Mouse (Mus musculus) heart, embryonic 11.5 days (tissue): Measurements from ENCODE around the gene Srgap2. TPM values are rescaled to one million over a fixed set of nuclear protein-coding genes. Genes with fewer than 3 reads are reported as not detected.

Experiments used
- ATAC-seq: fragments of 200-750 bp; cut with Nextera tagmentation; replicated peaks from 2 replicates; pipeline ENCODE4 v1.8.0; 2017; ENCODE audit warnings: moderate library complexity; ENCODE audit not compliant: insufficient number of reproducible peaks, low FRiP score, low TSS enrichment
- H3K27ac ChIP-seq: fragments of 300-500 bp; sonication (generic); 2 replicates; pipeline ENCODE4 v1.5.1; 2014; ENCODE audit warnings: mild to moderate bottlenecking, low read depth, low read length
- H3K27me3 ChIP-seq: fragments of 300-500 bp; sonication (generic); 2 replicates; pipeline ENCODE4 v1.6.1; 2014; ENCODE audit warnings: mild to moderate bottlenecking, low read length, mixed read lengths; ENCODE audit not compliant: control insufficient read depth, insufficient read depth
- H3K36me3 ChIP-seq: fragments of 300-500 bp; sonication (generic); 2 replicates; pipeline ENCODE4 v1.6.1; 2014; ENCODE audit warnings: mild to moderate bottlenecking, low read length, moderate library complexity, mixed read lengths; ENCODE audit not compliant: control insufficient read depth, insufficient read depth
- H3K4me1 ChIP-seq: fragments of 300-500 bp; sonication (generic); 2 replicates; pipeline ENCODE4 v1.6.1; 2014; ENCODE audit warnings: low read length; ENCODE audit not compliant: control insufficient read depth, insufficient read depth
- H3K4me2 ChIP-seq: fragments of 300-500 bp; sonication (generic); 2 replicates; pipeline ENCODE4 v1.6.1; 2014; ENCODE audit warnings: mild to moderate bottlenecking, moderate library complexity
- H3K4me3 ChIP-seq: fragments of 300-500 bp; sonication (generic); 2 replicates; pipeline ENCODE4 v1.5.1; 2014; ENCODE audit warnings: low read depth, low read length
- H3K9ac ChIP-seq: fragments of 300-500 bp; sonication (generic); 2 replicates; pipeline ENCODE4 v1.6.1; 2014; ENCODE audit warnings: mild to moderate bottlenecking, low read depth, low read length, moderate library complexity
- H3K9me3 ChIP-seq: fragments of 300-500 bp; sonication (generic); replicated peaks from 2 replicates; pipeline ENCODE4 v1.6.1; 2016; ENCODE audit warnings: low read length; ENCODE audit not compliant: control insufficient read depth
- WGBS: fragments of 180-500 bp; shearing (Covaris S2); extraction: QIAGEN DNeasy Blood & Tissue Kit; methylation state at CpG from one replicate; pipeline ENCODE4 v1.1.7; 2014; ENCODE audit not compliant: insufficient replicate concordance; 5-methylcytosine and 5-hydroxymethylcytosine counted together
- polyA plus RNA-seq: library from polyadenylated mRNA; unstranded; fragments of >200 nt; fragmentation: Nextera tagmentation; extraction: Ambion mirVana; gene quantifications from 2 replicates; pipeline ENCODE4 v1.2.1, GENCODE M21; 2014

Gene Srgap2
- polyA plus RNA-seq, 1 experiment from 2014 or later: 23.3 TPM

DNA sequence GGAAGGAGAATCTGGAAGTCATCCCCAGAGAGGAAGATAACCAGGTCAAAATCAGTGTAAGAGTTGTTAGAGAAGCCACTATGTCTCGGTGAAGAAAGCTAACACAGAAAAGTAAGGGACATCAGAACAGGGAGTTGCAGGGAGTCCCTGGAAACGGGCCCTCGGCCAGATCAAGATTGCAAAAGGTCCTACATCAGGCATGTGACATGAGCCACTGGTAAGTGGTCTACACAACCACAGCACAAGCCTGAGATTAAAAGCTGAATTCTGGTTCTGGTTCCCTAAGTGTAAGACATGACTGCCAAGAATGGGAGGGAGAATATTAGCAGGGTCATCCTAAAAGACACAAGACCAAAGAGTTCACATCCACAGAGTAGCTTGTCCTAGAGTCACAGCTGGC is 104.1 kb downstream of the Srgap2 start:
- WGBS: 69% methylated on average over 3 of the region's 3 CpGs
- peaks cover 37% of the 10 kb centered on the region for H3K4me1 ChIP-seq

DNA sequence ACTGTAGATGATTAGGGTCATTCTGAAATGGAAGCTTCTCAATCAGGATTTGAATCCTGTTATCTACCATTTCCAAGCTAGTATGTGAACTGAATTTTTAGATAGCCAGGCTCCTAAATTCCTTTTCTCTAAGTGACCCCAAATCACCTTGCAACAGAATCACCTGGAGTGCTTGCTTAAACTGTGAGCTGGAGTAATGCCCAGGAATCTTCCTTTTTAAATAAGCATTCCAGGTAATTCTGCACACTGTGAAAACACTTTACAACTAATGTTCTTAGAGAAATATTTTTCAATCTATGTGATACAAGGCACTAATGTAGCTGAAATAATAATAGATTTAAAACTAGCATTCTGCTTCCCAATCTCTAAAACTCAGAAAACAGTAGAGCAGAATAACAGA is 106.0 kb downstream of the Srgap2 start:
- no peak overlapping the region for H3K9ac ChIP-seq
- peak overlapping the region; percentile 36 for H3K27ac ChIP-seq
- H3K36me3 ChIP-seq: no peaks in the 10 kb centered on the region
- H3K9me3 ChIP-seq: no peaks in the 10 kb centered on the region
- no peaks in the 10 kb centered on the region for H3K27me3 ChIP-seq
- no peak for ATAC-seq
- H3K4me1 ChIP-seq: peaks cover 44% of the 10 kb centered on the region
- no peak overlapping the region for H3K4me3 ChIP-seq
- peak overlapping the region; percentile 27; the same call in 1 of the 2 replicates for H3K4me2 ChIP-seq

More for the DNA sequence above, 104.1 kb downstream of the Srgap2 start:
- Histone ChIP-seq H3K4me2 (no peak overlapping the region), H3K27me3 (no peaks in the 10 kb centered on the region), H3K9me3 (no peaks in the 10 kb centered on the region), H3K27ac (no peak overlapping the region), H3K4me3 (no peak overlapping the region), H3K9ac (no peak overlapping the region), H3K36me3 (no peaks in the 10 kb centered on the region)
- no peak for ATAC-seq

GRCm38 (mm10) chr1:131420660-131421059 is 106.5 kb downstream of the Srgap2 start:
- WGBS: 41% methylated on average over 4 of the region's 4 CpGs
- H3K9ac ChIP-seq: no peak overlapping the region
- H3K4me2 ChIP-seq: peak overlapping the region; percentile 27
- H3K9me3 ChIP-seq: no peaks in the 10 kb centered on the region
- H3K4me3 ChIP-seq: no peak overlapping the region
- peak overlapping the region; percentile 36; the same call in 1 of the 2 replicates for H3K27ac ChIP-seq
- peaks cover 44% of the 10 kb centered on the region for H3K4me1 ChIP-seq
- H3K36me3 ChIP-seq: no peaks in the 10 kb centered on the region
- H3K27me3 ChIP-seq: no peaks in the 10 kb centered on the region
- no peak for ATAC-seq

DNA sequence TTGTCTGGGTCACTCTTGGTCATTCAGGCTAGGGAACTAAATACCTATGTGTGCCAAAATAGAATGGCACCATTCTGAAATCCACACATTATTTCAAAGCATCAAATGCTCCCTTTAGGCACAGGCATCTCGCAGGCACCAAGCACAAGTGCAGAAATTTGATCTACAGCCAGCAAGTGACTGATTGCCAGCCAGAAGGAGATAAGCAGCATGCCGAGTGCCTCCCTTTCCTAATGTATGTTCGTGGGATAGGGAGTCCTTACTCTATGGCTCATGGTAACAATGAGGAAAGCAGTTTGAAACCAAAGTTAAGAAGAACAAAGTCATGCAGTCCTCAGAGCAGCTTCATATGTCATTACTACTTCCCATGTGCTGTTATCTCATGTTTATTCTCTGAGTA is 107.8 kb downstream of the Srgap2 start:
- H3K36me3 ChIP-seq: no peaks in the 10 kb centered on the region
- H3K27me3 ChIP-seq: no peaks in the 10 kb centered on the region
- H3K27ac ChIP-seq: peak overlapping the region; percentile 7; the same call in 1 of the 2 replicates
- no peak overlapping the region for H3K4me2 ChIP-seq
- no peak for ATAC-seq
- no peak overlapping the region for H3K4me3 ChIP-seq
- no peak overlapping the region for H3K9ac ChIP-seq
- WGBS: 9% methylated on average over 3 of the region's 3 CpGs
- peaks cover 44% of the 10 kb centered on the region for H3K4me1 ChIP-seq
- no peaks in the 10 kb centered on the region for H3K9me3 ChIP-seq

GRCm38 (mm10) chr1:131417821-131418660 is 109.1 kb downstream of the Srgap2 start:
- no peak for ATAC-seq
- no peaks in the 10 kb centered on the region for H3K9me3 ChIP-seq
- H3K4me3 ChIP-seq: no peak overlapping the region
- no peak overlapping the region for H3K9ac ChIP-seq
- H3K4me1 ChIP-seq: peaks cover 45% of the 10 kb centered on the region
- H3K4me2 ChIP-seq: no peak overlapping the region
- WGBS: 39% methylated on average over 5 of the region's 5 CpGs
- no peaks in the 10 kb centered on the region for H3K27me3 ChIP-seq
- H3K27ac ChIP-seq: peak overlapping the region; percentile 31; the same call in 1 of the 2 replicates
- H3K36me3 ChIP-seq: no peaks in the 10 kb centered on the region

DNA sequence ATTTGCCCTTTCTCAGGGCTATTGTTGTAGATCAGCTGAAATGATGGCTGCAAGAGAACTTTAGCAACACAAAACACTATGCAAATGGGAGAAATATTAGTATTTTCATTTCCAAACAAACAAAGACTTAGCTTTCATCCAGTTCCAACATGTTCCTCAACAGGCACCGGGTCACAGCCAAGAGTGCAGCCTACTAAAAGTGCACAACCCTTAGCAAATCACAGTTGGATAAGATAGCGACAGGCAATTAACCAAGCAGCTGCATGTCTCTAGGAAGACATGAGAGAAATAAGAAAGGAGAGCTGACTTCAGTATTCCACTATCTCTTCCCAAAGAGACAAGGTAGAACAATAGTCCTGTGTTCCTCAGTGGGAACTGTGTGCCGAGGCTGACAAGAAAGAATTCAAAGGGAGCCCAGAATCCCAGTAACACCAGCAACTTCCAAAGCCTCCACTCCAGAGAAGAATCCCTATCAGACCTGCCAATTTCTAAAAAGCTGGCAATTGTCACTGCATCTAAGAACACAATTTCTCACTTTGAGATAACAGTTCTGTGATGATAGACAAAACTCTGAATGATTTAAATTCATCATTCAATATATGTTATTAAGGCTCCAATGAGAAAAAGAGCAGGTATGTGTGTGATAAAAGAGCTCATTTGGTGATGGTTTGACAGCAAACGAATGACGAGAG is 109.9 kb downstream of the Srgap2 start:
- no peaks in the 10 kb centered on the region for H3K9me3 ChIP-seq
- H3K36me3 ChIP-seq: no peaks in the 10 kb centered on the region
- H3K4me2 ChIP-seq: 0 out of 2 replicates have a peak overlapping the region, but pooled peaks have one; percentile 2
- no peak overlapping the region for H3K4me3 ChIP-seq
- no peak for ATAC-seq
- no peak overlapping the region for H3K9ac ChIP-seq
- H3K27me3 ChIP-seq: no peaks in the 10 kb centered on the region
- 0 out of 2 replicates have a peak overlapping the region, but pooled peaks have one; percentile 4 for H3K27ac ChIP-seq
- 43% methylated on average over 5 of the region's 5 CpGs for WGBS
- peaks cover 43% of the 10 kb centered on the region for H3K4me1 ChIP-seq

DNA sequence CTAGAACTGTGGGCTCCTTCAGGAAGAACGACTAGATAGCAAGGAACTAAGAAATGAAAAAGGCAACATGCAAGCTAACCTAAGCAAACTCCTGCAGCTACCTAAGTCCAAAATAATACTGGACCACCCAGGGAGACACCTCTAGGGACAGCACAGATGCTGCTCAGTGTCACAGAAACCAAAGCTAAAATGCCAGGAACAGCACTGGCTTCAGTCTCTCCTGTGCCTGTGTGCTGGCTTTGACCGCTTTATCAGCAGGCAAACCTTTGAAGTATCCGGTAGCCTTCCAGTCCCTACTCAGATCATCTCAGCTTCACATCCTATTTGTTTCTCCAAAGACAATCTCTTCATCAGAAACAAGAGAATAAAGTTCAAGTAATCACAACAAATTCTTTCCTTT is 123.6 kb downstream of the Srgap2 start:
- H3K27me3 ChIP-seq: no peaks in the 10 kb centered on the region
- 45% methylated on average over 3 of the region's 3 CpGs for WGBS
- H3K36me3 ChIP-seq: no peaks in the 10 kb centered on the region
- no peak overlapping the region for H3K4me2 ChIP-seq
- H3K4me3 ChIP-seq: no peak overlapping the region
- no peak overlapping the region for H3K9ac ChIP-seq
- 0 out of 2 replicates have a peak, but pooled peaks cover 5% of the 10 kb centered on the region for H3K4me1 ChIP-seq
- ATAC-seq: no peak
- H3K9me3 ChIP-seq: no peaks in the 10 kb centered on the region
- H3K27ac ChIP-seq: no peak overlapping the region

- H3K4me2 ChIP-seq: no peak overlapping the region
- 77% methylated on average over 3 of the region's 3 CpGs for WGBS
- H3K9me3 ChIP-seq: no peaks in the 10 kb centered on the region
- H3K27ac ChIP-seq: no peak overlapping the region
- H3K36me3 ChIP-seq: no peaks in the 10 kb centered on the region
- no peaks in the 10 kb centered on the region for H3K27me3 ChIP-seq
- ATAC-seq: no peak
- H3K9ac ChIP-seq: no peak overlapping the region
- no peak overlapping the region for H3K4me3 ChIP-seq
- 0 out of 2 replicates have a peak, but pooled peaks cover 5% of the 10 kb centered on the region for H3K4me1 ChIP-seq
Measured at GRCm38 (mm10) chr1:131400844-131401243, 126.3 kb downstream of the Srgap2 start.
